Mouse (Mus musculus): ENCODE results near the gene Abca13. TPM values are rescaled to one million over a fixed set of nuclear protein-coding genes. Genes with fewer than 3 reads are reported as not detected.

The Abca13 gene
- total RNA-seq, 2 experiments from 2014 or later, result 0.02 TPM; not detected in 1

DNA sequence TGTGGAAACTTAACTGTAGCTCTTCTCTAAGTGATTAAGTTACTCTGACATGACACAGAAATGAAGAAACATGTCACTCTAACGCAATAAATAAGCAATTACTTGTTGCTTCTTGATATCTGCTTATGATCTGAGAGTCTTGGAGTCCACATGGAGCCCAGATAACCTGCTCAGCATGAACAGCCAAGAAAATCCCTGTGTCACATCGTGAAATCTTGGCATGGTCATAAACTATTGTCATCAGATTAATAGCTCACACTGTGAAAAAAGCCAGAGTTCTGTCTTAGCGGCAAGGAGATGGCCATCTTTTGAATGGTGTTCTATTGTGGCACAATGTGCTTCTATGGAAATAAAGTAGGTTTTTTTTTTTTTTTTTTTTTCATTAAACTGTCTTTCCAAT, 336.8 kb downstream of the Abca13 start:
- DNase-seq (ENCODE audit: low spot score), result no peak

DNA sequence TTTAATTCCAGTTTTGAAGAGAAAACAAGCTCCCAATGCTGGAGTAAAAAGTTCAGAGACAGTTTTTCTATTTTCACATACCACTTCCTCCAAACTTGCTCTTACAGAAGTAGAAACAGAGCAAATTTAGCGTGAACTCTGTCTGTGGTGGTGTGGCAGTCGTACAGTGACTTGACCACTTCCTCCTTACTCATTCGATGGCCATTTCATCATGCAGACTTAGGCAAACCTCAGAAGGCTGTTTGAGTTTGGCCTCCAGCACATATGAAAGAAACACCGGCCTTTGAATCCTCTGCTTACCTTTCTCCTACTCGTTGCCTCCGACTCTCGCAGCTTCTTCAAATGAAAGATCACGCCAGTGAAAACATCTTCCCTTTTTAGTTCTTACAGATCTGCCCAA, 340.0 kb downstream of the Abca13 start:
- DNase-seq (ENCODE audit: low spot score), result no peak

DNA sequence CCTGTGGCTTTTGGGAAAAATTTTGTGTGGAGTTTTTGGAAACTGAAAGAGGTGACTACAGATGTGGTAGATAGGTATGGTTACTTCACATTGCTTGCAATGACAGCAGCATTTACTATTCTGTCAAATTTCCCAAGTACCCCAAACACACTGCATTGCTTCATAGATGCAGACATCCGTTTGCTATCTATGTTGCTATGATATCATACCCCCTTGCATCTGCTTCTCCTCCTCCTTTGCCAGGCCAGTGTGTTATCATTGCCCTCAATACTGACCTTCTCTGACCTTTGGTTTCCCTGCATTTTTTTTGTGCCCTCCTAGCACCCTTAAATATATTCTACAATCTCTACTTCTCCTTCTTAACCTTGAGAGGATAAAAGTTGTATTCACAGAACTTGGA, 341.4 kb downstream of the Abca13 start:
- DNase-seq (ENCODE audit: low spot score), result no peak

DNA sequence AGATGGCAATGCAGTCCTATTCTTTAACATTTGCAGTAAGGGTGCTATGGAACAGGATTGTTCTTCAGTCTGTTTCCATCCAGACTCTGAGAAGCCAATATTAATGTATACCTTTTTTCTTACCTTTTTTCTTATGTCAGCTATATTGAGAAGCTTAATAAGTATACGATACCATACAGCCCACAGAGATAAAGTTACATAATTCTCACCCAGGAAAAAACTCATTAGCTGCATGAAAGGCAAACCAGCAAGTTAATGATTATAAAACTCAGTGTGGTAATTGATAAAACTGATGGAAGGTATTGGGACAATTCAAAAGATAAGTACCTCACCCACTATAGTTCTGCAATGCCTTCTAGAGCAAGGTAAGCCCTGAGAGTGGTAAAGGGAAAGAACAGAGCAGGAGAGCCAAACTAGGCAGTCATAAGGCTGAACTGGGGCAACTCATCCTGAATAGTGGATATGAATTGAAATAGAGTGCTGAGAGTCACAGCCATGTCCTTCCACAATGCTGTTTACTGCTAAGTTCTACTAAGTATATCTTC, 342.0 kb downstream of the Abca13 start:
- no peak for DNase-seq (ENCODE audit: low spot score)

DNA sequence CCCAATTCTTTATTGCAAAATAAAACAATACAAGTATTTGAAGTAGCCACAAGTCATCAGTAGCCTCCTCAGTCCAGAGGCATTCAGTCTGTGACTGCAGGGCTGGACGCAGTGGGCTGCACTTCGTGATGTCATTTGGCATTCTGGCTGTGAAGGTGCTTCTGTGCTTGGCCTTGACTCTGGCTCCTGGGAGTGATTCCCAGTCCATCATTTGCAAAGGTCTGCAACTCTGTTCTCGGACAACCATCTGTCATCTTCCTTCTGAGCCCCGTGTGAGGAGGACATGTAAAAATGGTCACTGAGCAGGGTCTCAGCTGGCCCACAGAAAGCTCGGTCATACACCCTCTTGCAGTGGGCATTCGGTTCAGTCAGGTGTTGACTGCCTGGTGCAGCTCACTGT, 345.1 kb downstream of the Abca13 start:
- no peak for DNase-seq (ENCODE audit: low spot score)

DNA sequence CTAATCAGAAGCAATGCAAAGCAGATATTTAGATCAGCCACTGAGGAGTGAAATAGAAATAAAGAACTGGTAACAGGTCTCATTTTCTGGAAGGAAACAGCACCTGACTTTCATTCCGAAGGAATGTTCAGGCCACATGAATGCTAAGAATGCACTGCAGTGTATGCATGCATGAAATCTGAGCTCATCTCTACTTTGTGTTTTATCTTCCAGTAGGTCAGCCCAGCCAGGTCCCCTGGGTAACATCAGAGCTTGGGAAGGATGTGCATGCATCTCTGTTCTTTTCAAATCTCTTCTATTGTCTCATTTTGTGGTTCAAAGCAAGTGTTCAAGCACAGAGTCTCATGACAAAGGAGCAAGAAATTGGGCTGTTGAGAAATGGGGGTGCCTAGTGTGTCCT, 346.6 kb downstream of the Abca13 start:
- no peak for DNase-seq (ENCODE audit: low spot score)

DNA sequence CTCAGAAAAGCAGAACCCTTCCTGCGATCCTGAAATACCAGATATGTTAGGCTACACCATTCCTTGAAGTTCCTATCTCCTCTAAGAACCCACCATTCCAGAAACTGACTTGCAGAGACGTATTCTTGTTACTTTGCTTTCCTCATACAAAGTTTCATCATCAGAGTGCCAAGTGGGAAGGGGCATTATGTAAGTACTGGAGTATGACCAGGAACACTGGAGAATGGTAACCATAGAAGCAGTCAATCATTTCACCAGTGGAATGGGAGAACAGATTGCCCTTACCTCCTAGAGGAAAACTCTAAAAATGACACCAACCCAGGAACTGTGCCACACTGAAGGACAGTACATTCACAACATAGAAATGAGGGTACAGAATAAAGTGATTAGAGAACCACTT, 368.3 kb downstream of the Abca13 start:
- no peak for DNase-seq (ENCODE audit: low spot score)

DNA sequence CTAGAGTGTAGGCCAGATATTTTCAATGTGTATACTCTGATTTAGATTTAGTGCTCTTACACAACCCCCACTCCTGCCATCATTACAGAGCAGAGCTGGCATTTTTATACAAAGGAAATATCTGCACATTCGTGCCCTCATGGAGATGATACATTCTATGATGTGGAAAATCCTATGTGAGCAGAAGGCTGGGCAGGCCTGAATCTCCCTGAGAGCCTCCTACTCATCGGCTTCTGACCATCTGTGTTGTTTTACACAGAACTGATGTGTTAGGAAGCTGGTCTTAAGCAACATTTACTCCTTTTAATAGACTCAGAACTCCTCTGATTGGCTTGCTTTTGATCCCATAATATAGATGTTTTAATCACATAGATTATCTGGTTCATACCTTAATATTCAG, 376.6 kb downstream of the Abca13 start:
- no peak for DNase-seq (ENCODE audit: low spot score)

DNA sequence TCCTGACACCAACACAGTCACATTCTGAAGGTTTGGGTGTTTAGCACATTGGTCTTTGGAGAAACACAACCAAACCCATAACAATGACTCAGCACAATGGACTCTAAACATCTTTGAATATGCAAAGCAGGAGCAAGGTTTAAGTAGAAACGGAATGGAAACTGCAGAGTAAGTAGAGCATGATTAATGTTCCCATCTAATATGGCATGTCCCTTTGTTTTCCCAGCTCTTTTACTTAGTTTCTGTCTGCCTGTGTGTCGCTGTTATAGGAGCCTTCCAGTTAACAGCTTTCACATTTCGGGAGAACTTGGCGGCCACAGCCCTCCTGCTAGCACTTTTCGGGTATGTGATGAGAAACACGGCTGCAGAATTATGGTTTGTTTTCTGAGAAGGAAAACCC, 378.6 kb downstream of the Abca13 start:
- DNase-seq (ENCODE audit: low spot score), result no peak

DNA sequence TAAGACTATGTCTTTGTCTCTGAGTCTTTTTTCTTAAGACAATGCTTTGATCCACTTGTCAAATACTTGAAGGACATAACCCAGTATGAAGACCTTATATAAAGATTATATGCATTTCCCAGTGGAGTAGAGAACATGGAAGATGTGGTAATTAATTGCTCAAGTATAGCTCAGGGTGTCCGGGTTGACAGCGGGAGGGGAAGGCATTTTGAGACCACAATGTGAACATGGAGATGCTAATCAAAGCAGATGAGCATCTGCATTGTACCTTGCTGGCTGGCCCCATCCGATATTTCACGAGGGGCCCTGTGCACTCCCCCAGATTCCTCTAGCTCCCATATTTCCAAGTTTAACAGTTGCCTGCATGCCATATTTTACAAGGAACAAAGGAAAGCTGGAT, 383.2 kb downstream of the Abca13 start:
- no peak for DNase-seq (ENCODE audit: low spot score)

DNA sequence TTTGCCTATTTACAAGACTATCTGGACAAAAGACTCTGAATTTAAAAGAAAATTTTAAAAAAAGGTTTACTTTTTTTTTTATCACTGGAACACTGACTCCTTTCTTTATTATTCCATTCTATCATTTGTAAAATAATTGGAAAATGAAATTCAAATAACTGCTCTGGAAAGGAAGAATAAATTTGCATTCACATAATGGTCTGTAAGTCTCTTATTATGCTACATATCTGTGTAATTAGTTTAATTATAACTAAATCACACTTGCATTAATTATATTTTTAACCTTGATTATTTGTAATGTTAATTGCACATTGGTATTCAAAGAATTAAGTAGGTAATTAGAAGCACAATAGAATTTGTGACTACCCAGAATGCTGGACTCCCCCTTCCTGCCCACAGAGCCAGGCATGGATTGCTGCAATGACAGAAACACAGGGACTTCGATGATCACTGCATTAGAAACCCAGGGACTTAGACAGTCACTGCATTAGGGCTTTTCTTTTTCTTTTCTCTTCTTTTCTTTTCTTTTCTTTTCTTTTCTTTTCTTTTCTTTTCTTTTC, 400.1 kb downstream of the Abca13 start:
- no peak for DNase-seq (ENCODE audit: low spot score)

DNA sequence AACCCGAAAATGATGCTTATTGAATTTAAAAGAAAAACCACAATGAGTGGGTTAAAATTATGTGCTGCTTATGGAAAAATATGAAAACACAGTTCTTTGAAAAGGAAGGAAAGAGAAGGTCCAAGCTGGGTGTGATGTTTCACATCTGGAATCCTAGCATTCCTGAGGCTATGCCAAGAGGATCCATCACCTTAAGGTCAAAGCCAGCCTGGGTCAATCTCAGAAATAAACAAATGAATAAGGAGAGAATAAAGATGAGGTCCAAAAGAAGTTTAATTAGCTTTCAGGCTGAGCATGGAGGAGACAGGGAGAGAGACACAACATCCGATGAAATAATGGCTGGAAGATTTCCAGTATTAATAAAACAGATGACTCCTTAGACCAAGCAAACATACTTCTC, 405.6 kb downstream of the Abca13 start:
- no peak for DNase-seq (ENCODE audit: low spot score)

DNA sequence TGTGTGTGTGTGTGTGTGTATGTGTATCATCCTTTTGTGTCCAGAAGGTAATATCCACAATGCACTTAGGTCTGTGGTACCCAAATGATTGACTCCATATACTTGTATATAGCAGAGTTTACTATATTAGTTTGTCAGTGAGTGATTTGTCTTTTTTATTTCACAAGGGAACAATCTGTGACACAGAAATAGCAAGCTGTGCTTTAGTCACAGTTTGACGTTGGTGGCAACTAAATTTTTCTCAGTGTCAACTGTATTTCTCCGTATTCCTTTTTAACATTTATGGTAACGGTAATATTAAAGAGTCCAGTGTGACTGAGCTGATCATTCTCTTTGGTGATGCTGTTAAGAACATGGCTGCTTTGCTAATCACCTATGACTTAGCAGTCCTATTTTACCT, 409.4 kb downstream of the Abca13 start:
- no peak for DNase-seq (ENCODE audit: low spot score)

DNA sequence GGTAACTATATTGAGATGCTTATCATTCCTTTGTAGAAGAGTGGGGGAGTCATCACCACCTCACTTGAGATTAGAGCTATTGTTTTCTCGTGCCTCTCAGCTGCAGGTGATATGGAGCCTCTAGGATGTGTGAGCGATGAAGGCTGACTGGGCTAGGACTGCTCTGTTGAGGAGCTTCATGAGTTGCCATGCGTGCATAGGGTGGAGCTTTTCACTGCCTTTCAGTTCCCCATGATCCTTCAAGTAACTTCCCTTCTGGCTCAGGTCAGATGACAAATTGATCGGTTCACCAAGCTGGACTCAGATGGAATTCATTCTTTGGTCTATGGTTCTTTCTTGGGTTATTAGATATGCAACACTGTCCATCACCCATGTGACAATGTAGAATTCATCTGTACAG, 410.4 kb downstream of the Abca13 start:
- no peak for DNase-seq (ENCODE audit: low spot score)

DNA sequence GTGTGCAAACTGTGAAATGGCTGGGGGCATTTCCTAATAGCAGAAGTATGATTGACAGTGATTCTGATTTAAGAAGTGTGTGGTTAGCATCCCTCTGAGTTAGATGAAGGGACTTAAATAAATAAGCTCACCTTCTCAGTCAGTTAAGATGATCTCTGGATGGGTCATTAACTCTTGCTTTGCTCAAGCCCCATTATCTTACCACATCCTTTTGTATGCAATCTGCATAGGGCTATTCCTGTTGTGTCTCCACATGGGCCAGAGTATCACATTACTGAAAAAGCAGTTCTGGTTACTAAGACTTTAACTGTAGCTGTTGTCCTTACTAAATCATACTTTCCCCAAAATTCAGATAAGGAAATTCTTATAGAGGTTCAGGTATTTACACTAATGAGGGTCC, 416.5 kb downstream of the Abca13 start:
- no peak for DNase-seq (ENCODE audit: low spot score)

DNA sequence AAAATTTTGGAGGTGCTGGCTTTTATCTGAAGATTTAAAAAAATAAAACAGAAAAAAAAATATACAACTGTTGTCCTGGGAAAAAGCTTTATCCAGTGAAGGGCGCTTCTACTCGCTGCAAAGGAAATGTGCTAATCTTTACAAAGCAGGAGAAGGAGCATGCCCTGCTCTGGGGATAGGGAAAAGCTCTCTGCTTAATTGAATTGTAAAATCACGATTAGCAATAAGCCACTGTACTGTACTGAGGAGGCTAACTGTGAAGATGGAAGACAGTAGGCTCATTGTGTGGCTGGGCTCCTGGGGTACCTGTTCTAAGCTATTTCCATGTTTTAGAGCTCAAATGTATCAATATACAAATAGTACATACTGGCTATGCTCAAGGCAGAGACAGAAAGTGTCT, 417.3 kb downstream of the Abca13 start:
- no peak for DNase-seq (ENCODE audit: low spot score)

DNA sequence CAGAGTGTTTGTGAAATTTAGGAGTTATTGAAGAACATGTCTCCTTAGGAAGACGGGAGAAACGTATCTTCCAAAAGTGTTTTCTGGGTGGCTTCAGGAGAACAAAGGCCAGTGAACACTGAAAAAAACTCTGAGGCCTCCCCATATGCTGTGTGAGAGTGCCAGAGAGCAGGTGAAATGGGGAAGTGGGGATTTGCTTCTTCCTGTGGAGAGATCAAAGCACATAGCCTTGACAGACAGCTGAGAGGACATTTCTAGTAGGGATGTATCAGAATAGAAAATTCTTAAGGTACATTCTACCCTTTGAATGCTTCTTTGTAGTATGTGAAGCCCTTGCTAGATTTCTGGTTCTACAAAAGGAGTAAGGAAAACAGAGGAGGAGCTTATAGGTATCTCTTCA, 424.4 kb downstream of the Abca13 start:
- no peak for DNase-seq (ENCODE audit: low spot score)

DNA sequence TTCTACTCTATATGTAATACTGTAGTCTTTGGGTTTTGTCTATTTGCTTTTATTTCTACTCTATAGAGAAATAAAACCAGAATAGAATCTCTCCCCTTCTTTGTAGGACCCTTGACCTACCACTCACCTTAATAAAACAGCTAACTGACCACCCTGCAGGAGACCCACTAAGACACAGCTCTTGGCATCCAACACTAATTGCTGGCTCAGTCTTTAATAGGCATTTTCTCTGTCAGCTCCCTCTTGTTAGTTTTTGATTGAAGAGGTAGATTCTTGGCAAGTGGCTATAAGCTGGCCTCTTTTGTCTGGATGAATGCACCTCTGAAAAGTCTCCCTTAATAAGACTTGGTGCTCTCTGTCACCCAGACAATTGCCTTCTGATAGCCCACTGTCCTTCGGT, 424.9 kb downstream of the Abca13 start:
- DNase-seq (ENCODE audit: low spot score), result no peak

DNA sequence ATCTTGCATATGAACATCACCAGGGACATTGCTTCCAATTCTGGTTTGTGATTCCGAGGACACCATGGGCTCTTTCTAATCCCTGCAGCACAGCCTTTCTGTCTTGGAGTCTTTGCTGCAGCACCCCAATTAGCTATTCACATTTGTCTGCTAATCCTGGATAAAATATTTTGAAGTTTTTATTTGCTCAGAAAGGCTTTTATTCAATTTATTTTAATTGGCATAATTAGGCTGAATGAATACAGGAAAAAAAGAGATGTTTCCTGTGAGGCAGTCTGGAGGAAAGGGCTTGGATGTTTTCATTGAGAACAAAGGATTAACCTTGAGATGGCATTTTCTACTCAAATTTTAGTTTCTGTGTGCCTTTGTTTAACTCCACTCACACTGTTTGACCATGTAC, 428.2 kb downstream of the Abca13 start:
- no peak for DNase-seq (ENCODE audit: low spot score)

DNA sequence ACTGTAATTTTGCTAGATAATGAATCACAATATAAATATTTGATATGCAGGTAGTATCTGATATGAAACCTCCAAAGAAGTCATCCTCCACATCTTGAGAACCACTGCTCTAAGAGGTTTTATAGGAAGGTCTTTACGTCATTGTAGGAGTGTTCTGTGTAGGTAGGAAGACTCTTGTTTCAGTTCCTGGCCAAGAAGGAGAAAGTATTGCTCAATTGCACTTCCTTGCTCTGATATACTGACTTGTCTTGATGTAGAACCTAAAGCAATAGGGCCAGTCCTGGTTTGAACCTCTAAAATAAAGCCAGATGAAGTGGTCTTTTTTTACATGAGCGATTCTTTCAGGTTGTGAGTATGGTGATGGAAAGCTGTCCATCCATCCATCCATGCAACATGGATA, 431.1 kb downstream of the Abca13 start:
- DNase-seq (ENCODE audit: low spot score), result no peak

DNA sequence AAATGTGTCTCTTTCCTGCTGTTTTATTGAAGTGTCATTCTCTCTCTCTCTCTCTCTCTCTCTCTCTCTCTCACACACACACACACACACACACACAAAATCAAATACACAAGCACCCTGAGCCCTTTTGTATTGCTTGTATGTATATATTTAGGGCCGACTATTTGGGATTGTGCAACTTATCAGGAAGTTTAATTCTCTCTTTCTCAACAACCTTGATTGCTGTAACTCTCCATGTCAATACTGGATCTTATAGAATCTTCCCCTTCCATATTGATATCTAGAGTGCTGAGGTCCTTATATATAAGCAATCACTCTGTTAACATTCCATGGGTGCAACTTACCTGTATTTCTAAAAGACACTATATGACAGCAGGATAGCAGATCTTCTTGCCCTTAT, 433.0 kb downstream of the Abca13 start:
- no peak for DNase-seq (ENCODE audit: low spot score)

DNA sequence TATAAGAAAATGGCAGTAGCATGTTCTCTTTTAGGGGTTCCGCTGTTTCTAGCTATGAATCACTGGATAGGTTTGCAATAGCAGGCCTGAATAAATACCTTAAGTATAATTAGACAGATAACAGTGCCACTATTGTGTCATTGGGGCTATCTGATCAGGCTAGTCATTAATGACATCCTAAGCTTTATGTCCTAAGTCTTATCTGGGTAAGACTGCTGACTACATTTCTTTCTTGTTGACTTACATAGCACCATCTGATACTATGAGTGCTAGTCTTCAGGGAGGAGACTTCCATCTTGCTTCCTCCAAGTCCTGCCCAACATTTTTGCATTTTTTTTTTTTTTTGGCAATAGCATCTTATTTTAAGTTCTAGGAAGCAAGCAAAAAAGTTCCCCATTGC, 434.1 kb downstream of the Abca13 start:
- DNase-seq (ENCODE audit: low spot score), result no peak

DNA sequence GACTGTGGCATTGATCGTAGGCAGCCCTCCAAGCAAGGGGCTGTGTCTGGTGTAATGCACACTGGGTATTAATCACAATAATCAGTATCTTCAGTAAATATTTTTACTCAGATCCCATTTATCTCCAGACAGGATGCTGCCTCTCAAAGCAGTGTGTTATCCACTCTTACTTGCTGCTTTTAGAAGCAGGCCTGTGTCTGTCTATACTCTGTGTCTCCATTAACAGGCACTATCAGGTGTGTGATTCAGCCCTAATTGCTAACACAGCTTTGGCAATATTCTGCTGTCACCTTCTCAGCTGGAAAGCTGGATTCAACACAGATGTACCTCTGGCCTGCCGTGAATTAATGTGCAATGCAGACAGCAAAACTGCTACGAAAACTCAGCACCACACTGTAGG, 455.5 kb downstream of the Abca13 start:
- DNase-seq (ENCODE audit: low spot score), result no peak

DNA sequence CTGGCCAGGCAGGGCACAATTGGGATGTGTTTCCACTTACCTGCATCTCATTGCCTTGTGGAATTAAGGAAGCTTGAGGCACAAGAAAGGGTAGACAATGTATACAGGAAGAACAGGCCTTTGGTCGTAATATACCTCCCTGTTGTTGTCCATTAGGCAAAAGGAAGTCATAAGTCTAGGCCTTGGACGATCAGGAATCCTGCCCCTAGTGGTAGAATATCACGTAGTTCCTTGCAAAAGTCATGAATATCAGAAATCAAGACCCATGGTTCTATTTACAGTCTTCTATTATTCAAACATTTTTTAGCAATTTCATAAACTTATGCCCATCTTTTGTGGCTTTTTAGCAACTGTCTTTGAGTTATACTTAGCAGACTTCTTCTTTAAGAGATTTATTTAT, 456.2 kb downstream of the Abca13 start:
- no peak for DNase-seq (ENCODE audit: low spot score)
